Mouse (Mus musculus) WW6 (cell line): ENCODE measurements around the gene Stk26.

ENCODE experiments used
- DNase-seq: peaks from one replicate; pipeline ENCODE4 v3.0.0-alpha.2; 2013; ENCODE audit warnings: low read depth, low spot score

Gene Stk26

GRCm38 (mm10) chrX:50840847-50841560 is at the start of gene Stk26:
Gene Stk26 (plus strand): TSS chrX:50841047.
- peak; percentile 20 for DNase-seq

- no peak for DNase-seq
Measured at GRCm38 (mm10) chrX:50793005-50793680, 47.7 kb upstream of the Stk26 start.

GRCm38 (mm10) chrX:50797798-50798197 is 43.0 kb upstream of the Stk26 start:
- no peak for DNase-seq

- no peak for DNase-seq
Measured at GRCm38 (mm10) chrX:50798571-50798970, 42.3 kb upstream of the Stk26 start.

GRCm38 (mm10) chrX:50799656-50800188 is 41.1 kb upstream of the Stk26 start:
- DNase-seq: no peak

- DNase-seq: no peak
Measured at GRCm38 (mm10) chrX:50805654-50806053, 35.2 kb upstream of the Stk26 start.

GRCm38 (mm10) chrX:50823856-50824255 is 17.0 kb upstream of the Stk26 start:
- DNase-seq: no peak

- no peak for DNase-seq
Measured at GRCm38 (mm10) chrX:50835592-50835991, 5.3 kb upstream of the Stk26 start.

GRCm38 (mm10) chrX:50836029-50836691 is 4.7 kb upstream of the Stk26 start:
- no peak for DNase-seq

- peak; percentile 1 for DNase-seq
Measured at GRCm38 (mm10) chrX:50841587-50841986, 740 bp downstream of the Stk26 start.

GRCm38 (mm10) chrX:50842046-50842445 is 1.2 kb downstream of the Stk26 start:
- no peak for DNase-seq

GRCm38 (mm10) chrX:50850428-50851184 is 9.8 kb downstream of the Stk26 start:
- no peak for DNase-seq

- DNase-seq: no peak
Measured at GRCm38 (mm10) chrX:50863771-50864170, 22.9 kb downstream of the Stk26 start.

- DNase-seq: no peak
Measured at GRCm38 (mm10) chrX:50864734-50865133, 23.9 kb downstream of the Stk26 start.

GRCm38 (mm10) chrX:50874246-50875002 is 33.6 kb downstream of the Stk26 start:
- no peak for DNase-seq

GRCm38 (mm10) chrX:50887999-50888398 is 47.2 kb downstream of the Stk26 start:
- DNase-seq: no peak

GRCm38 (mm10) chrX:50903497-50903896 is 62.6 kb downstream of the Stk26 start:
- no peak for DNase-seq

GRCm38 (mm10) chrX:50909915-50910314 is 69.1 kb downstream of the Stk26 start:
- DNase-seq: no peak

- no peak for DNase-seq
Measured at GRCm38 (mm10) chrX:50917389-50917788, 76.5 kb downstream of the Stk26 start.

GRCm38 (mm10) chrX:50918754-50919153 is 77.9 kb downstream of the Stk26 start:
- no peak for DNase-seq
